Mouse (Mus musculus) intestine, postnatal 0 days (tissue): ENCODE measurements around the gene Acsm1. TPM values are rescaled to one million over a fixed set of nuclear protein-coding genes. Genes with fewer than 3 reads are reported as not detected.

Experiments used
- ATAC-seq: fragments of 200-750 bp; cut with Nextera tagmentation; 2 replicates; pipeline ENCODE4 v1.8.0; 2017; ENCODE audit warnings: mild to moderate bottlenecking, moderate TSS enrichment, moderate library complexity
- H3K27ac ChIP-seq: fragments of 300-500 bp; sonication (generic); 2 replicates; pipeline ENCODE4 v1.5.1; 2014; ENCODE audit warnings: mild to moderate bottlenecking, low read depth, low read length, moderate library complexity
- H3K27me3 ChIP-seq: fragments of 300-500 bp; sonication (generic); replicated peaks from 2 replicates; pipeline ENCODE4 v1.6.1; 2014; ENCODE audit warnings: low read length, mixed read lengths; ENCODE audit not compliant: control insufficient read depth, insufficient read depth
- H3K36me3 ChIP-seq: fragments of 300-500 bp; sonication (generic); 2 replicates; pipeline ENCODE4 v1.6.1; 2014; ENCODE audit warnings: mild to moderate bottlenecking, moderate library complexity; ENCODE audit not compliant: control insufficient read depth, insufficient read depth
- H3K4me1 ChIP-seq: fragments of 300-500 bp; sonication (generic); replicated peaks from 2 replicates; pipeline ENCODE4 v1.6.1; 2014; ENCODE audit warnings: antibody characterized with exemption, low read length, mixed read lengths; ENCODE audit not compliant: control insufficient read depth, insufficient read depth
- H3K4me2 ChIP-seq: fragments of 300-500 bp; sonication (generic); replicated peaks from 2 replicates; pipeline ENCODE4 v1.6.1; 2014; ENCODE audit warnings: low read depth, mild to moderate bottlenecking, moderate library complexity
- H3K4me3 ChIP-seq: fragments of 300-500 bp; sonication (generic); 2 replicates; pipeline ENCODE4 v1.5.1; 2014; ENCODE audit warnings: low read depth, low read length
- H3K9ac ChIP-seq: fragments of 300-500 bp; sonication (generic); 2 replicates; pipeline ENCODE4 v1.6.1; 2014; ENCODE audit warnings: mild to moderate bottlenecking, low read depth, low read length
- H3K9me3 ChIP-seq: fragments of 300-500 bp; sonication (generic); 2 replicates; pipeline ENCODE4 v1.6.1; 2016; ENCODE audit warnings: mixed run types; ENCODE audit not compliant: control insufficient read depth
- CTCF ChIP-seq: sonication (generic); IDR thresholded peaks from 2 replicates; pipeline ENCODE4 v1.5.1; 2016; ENCODE audit warnings: low read depth, mild to moderate bottlenecking, control low read depth, antibody characterized with exemption, moderate library complexity
- WGBS: fragments of 180-500 bp; shearing (Covaris S2); extraction: QIAGEN DNeasy Blood & Tissue Kit; methylation state at CpG from one replicate; pipeline ENCODE4 v1.1.7; 2014; 5-methylcytosine and 5-hydroxymethylcytosine counted together
- polyA plus RNA-seq: library from polyadenylated mRNA; unstranded; fragments of >200 nt; fragmentation: Nextera tagmentation; extraction: Ambion mirVana; gene quantifications from 2 replicates; pipeline ENCODE4 v1.2.1, GENCODE M21; 2015

Gene Acsm1
- polyA plus RNA-seq, 1 experiment from 2014 or later = not detected

- H3K4me2 ChIP-seq = no peak overlapping the region
- H3K9ac ChIP-seq = no peak overlapping the region
- no peaks in the 10 kb centered on the region for H3K27me3 ChIP-seq
- ATAC-seq = no peak
- no peak overlapping the region for H3K27ac ChIP-seq
- no peak overlapping the region for H3K4me3 ChIP-seq
- no peaks in the 10 kb centered on the region for H3K4me1 ChIP-seq
- WGBS = 36% methylated on average over 1 of the region's 1 CpGs
- no peaks in the 10 kb centered on the region for H3K9me3 ChIP-seq
- H3K36me3 ChIP-seq = no peaks in the 10 kb centered on the region
- TF ChIP-seq CTCF = no peak
Observed at GRCm38 (mm10) chr7:119595306-119595705, 11.5 kb upstream of the Acsm1 start.

- Histone ChIP-seq H3K27me3 (no peaks in the 10 kb centered on the region), H3K9me3 (no peaks in the 10 kb centered on the region), H3K4me2 (no peak overlapping the region), H3K4me1 (no peaks in the 10 kb centered on the region), H3K9ac (no peak overlapping the region), H3K36me3 (no peaks in the 10 kb centered on the region), H3K4me3 (no peak overlapping the region), H3K27ac (no peak overlapping the region)
- TF ChIP-seq CTCF = no peak
- ATAC-seq = no peak
- 43% methylated on average over 2 of the region's 2 CpGs for WGBS
Observed at GRCm38 (mm10) chr7:119596536-119596935, 10.3 kb upstream of the Acsm1 start.

- ATAC-seq = no peak
- Histone ChIP-seq H3K27me3 (no peaks in the 10 kb centered on the region), H3K9ac (no peak overlapping the region), H3K4me3 (no peak overlapping the region), H3K9me3 (no peaks in the 10 kb centered on the region), H3K4me1 (no peaks in the 10 kb centered on the region), H3K27ac (no peak overlapping the region), H3K36me3 (no peaks in the 10 kb centered on the region), H3K4me2 (no peak overlapping the region)
- WGBS = 81% methylated on average over 2 of the region's 2 CpGs
- no peak for TF ChIP-seq CTCF
Observed at GRCm38 (mm10) chr7:119601195-119601953, 5.5 kb upstream of the Acsm1 start.

GRCm38 (mm10) chr7:119601954-119602317 lies 4.9 kb upstream of the Acsm1 start:
- no peak overlapping the region for H3K4me3 ChIP-seq
- no peak for ATAC-seq
- no peak for TF ChIP-seq CTCF
- no peak overlapping the region for H3K9ac ChIP-seq
- no peaks in the 10 kb centered on the region for H3K36me3 ChIP-seq
- WGBS = 76% methylated on average over 1 of the region's 1 CpGs
- no peaks in the 10 kb centered on the region for H3K27me3 ChIP-seq
- no peak overlapping the region for H3K4me2 ChIP-seq
- H3K4me1 ChIP-seq = no peaks in the 10 kb centered on the region
- H3K9me3 ChIP-seq = no peaks in the 10 kb centered on the region
- H3K27ac ChIP-seq = no peak overlapping the region

- H3K4me3 ChIP-seq = no peak overlapping the region
- no peak for ATAC-seq
- H3K27ac ChIP-seq = no peak overlapping the region
- no peaks in the 10 kb centered on the region for H3K27me3 ChIP-seq
- H3K4me1 ChIP-seq = no peaks in the 10 kb centered on the region
- WGBS = 64% methylated on average over 2 of the region's 2 CpGs
- H3K9ac ChIP-seq = no peak overlapping the region
- no peaks in the 10 kb centered on the region for H3K9me3 ChIP-seq
- no peaks in the 10 kb centered on the region for H3K36me3 ChIP-seq
- TF ChIP-seq CTCF = no peak
- H3K4me2 ChIP-seq = no peak overlapping the region
Observed at GRCm38 (mm10) chr7:119604903-119605483, 1.8 kb upstream of the Acsm1 start.

GRCm38 (mm10) chr7:119605926-119606663 lies 731 bp upstream of the Acsm1 start:
- Histone ChIP-seq H3K36me3 (no peaks in the 10 kb centered on the region), H3K27ac (no peak overlapping the region), H3K9me3 (no peaks in the 10 kb centered on the region), H3K4me3 (no peak overlapping the region), H3K4me1 (no peaks in the 10 kb centered on the region), H3K27me3 (no peaks in the 10 kb centered on the region), H3K4me2 (no peak overlapping the region), H3K9ac (no peak overlapping the region)
- no peak for TF ChIP-seq CTCF
- 71% methylated on average over 9 of the region's 9 CpGs for WGBS
- no peak for ATAC-seq
